Comparison of ENCODE assay signal across 10 mouse cellular contexts in genomic region chr8:46293741-46294151, GRCm38 (mm10). TPM values are rescaled to one million over a fixed set of nuclear protein-coding genes. Genes with fewer than 3 reads are reported as not detected.
DNase-seq lines count a peak whose midpoint lies in the region; ATAC-seq lines count a peak whose summit lies in the region.
"Had no signal": no experiment of that assay in that cellular context is flagged by ENCODE, and none has a peak within 500 bp of the region (broad histone marks: within the 10 kb centered on the region; RNA-seq: fewer than 3 reads in every experiment).

No protein-coding gene starts in this region.

- H3K27me3 ChIP-seq in neural tube, embryonic 12.5 days (replicated peaks) = peaks cover 86% of the 10 kb centered on the region

- 0 out of 2 replicates have a peak overlapping the region, but pooled peaks have one; percentile 27 for H3K4me2 ChIP-seq in neural tube, embryonic 12.5 days (replicated peaks)

- peaks cover 13% of the 10 kb centered on the region for H3K4me1 ChIP-seq in neural tube, embryonic 12.5 days

- H3K4me3 ChIP-seq in neural tube, embryonic 12.5 days = no peak overlapping the region

- H3K9me3 ChIP-seq in neural tube, embryonic 12.5 days = no peaks in the 10 kb centered on the region

- no peak for ATAC-seq in neural tube, embryonic 12.5 days (ENCODE audit: low FRiP score, low read depth)
- ATAC-seq: Patski had no signal

- H3K27ac ChIP-seq in neural tube, embryonic 12.5 days = no peak overlapping the region

- peak; percentile 17 to 43 for DNase-seq in left cerebral cortex, postnatal 14 days (ENCODE audit: low spot score in 2 of 2)
- no peak for DNase-seq in left cerebral cortex, adult 11 months (ENCODE audit: low spot score)
- peak; percentile 56 for DNase-seq in fibroblast of lung, adult 2 months (ENCODE audit: low read depth)
- DNase-seq in heart, postnatal 36 days = peak; percentile 11 to 18
- DNase-seq in natural killer cell, adult 2 months (ENCODE audit: low spot score in 2 of 2) = no peak
- DNase-seq in liver = no peak
- no peak for DNase-seq in B cell, adult 2 months

- H3K9ac ChIP-seq in neural tube, embryonic 12.5 days = no peak overlapping the region

- no peaks in the 10 kb centered on the region for H3K36me3 ChIP-seq in neural tube, embryonic 12.5 days

- intact Hi-C loops in left cerebral cortex, postnatal 14 days (cut with DNase I) = no loop called here
- intact Hi-C loops in heart, postnatal 36 days (cut with DNase I) = no loop called here

- 1% methylated on average over 16 of the region's 16 CpGs for WGBS in neural tube, embryonic 12.5 days

RNA-seq across cellular contexts. Expression of gene Helt, which starts 0.7 kb away (rescaled TPM):
- not detected for total RNA-seq in left cerebral cortex, postnatal 14 days (2021)
- total RNA-seq in heart, postnatal 36 days (2021) = 1 to 10 TPM; 1.4 to 3.9 TPM
- 0.25 and 0.68 TPM in 2 replicates for polyA plus RNA-seq in neural tube, embryonic 12.5 days (2016; fragmentation: Nextera tagmentation; extraction: Ambion mirVana)
- total RNA-seq: layer of hippocampus, postnatal 25 days had no signal
- polyA plus RNA-seq: Patski had no signal

Comparison
In these comparisons a context has a peak if more than half of its experiments do, and no peak if none do; other contexts are left out.
1. DNase-seq: peak in left cerebral cortex, postnatal 14 days (2 of 2), fibroblast of lung, adult 2 months (single experiment) and heart, postnatal 36 days (2 of 2); none in left cerebral cortex, adult 11 months (single experiment), natural killer cell, adult 2 months (0 of 2), liver (single experiment) and B cell, adult 2 months (0 of 2).